Mouse (Mus musculus) CD8-positive naive resting alpha-beta T cell, adult 2 months (primary cell): ENCODE results near the gene Grik1.

Experiments used
- DNase-seq, 2 experiments: peaks; one replicate each; pipeline ENCODE4 v3.0.0; 2022; ENCODE audit warnings: low read depth in 2 of 2, low spot score in 2 of 2

The Grik1 gene

DNA sequence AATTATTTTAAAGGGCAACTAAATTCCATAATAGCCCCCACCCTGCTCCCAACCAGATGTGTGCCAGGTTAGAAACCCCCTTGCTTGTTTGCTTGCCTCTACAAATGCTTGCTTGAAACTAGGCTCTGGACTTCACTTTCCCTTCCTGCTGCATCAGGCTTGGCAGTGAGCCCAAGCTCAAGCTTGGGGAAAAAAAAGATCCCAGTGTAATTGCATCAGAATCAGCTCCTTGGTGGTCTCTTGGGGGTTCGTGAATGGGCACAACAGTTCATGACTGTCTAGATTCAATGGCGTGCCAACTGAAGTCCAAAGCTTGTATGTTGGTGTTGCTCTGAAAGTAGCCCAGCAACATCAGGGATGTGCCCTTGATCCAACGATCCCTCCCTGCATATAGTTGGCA is 320.1 kb downstream of the Grik1 start:
- no peak for DNase-seq

DNA sequence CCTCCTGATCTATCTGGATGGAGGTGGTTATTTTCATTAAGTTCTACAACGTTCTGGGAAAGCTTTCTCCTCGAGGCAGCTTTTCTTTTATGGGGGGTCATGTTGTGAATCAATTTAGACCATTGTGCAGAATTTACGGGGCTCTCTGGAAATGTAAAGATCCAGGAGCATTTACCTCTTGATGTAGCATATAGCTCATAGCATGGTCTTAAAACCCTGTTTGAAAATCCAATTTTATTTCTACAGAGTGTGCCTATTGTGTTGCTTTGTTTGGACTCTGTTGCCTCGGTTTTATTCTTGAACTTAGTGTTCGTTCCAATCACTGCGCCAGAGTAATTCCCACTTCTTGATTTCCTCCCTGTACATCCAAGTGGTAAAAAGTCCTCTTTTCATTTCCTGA is 328.6 kb downstream of the Grik1 start:
- DNase-seq = no peak

DNA sequence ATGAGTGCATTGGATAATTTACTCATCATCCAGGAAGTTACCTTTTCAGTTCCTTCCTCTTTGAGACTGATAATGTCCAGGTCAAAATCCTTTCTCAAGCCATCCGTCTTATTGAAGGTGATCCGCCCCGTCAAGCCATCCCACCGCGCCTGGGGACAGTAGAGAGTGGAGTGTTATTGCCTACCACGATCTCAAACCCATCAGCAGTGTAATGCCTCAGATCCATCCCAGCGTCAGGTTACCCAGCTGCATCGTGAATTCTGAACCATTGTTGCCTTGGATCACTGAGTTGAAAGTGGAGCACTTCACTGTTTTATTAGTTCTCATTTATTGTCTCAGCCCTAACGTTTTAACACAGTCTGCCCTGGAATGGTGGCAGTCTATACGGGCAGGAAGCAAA is 332.6 kb downstream of the Grik1 start:
- DNase-seq = no peak

DNA sequence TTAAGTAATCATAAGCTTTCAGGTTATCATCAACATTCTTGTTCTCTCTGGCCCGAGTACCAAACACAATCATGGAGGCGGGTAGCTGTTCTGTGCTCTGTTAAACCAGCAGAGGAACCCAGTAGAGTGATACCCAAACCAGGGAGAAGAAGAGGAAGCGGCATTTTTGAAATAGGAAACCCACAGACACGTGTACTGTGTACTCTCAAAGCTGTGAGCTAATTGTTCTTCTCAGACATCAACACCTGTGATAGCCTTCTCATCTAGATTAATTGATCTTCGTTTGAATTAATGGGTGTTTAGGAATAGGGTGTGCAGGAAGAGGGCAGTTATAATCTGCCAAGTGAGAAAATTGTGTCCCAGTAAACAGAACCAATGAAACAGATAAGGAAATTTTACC is 333.9 kb downstream of the Grik1 start:
- no peak for DNase-seq

DNA sequence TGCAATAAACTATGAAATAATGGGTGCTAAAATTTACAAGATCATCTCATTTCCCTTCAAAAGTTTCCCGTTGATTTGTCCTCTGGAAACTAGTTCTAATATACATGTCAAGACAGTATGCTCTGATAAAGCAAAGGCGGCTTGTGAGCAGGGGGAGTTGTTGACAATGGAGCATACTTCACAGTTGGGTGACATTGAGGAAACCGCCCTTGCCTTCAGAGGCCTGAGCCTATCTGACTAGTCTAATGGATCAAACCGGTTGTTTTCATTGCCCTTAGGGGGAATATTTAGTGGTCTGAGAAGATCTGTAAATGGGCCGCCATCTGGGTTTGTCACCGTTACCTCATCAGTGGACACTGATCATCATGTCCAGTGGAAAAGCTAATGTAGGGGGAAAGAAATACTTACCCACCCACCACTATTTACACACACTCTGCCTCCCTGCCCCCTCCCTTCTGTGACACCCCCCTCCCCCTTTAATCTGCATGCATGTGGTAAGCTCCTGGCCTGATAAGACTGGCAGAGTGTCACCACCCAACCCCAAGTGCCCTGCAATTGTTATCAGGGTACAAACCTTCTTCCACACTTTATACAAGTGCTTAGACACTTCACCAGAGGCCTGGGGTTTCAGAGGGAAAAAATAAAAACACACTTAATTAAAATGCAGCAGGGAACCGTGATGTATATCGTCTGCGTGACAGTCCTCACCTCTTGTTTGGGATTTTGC is 335.2 kb downstream of the Grik1 start:
- no peak for DNase-seq

DNA sequence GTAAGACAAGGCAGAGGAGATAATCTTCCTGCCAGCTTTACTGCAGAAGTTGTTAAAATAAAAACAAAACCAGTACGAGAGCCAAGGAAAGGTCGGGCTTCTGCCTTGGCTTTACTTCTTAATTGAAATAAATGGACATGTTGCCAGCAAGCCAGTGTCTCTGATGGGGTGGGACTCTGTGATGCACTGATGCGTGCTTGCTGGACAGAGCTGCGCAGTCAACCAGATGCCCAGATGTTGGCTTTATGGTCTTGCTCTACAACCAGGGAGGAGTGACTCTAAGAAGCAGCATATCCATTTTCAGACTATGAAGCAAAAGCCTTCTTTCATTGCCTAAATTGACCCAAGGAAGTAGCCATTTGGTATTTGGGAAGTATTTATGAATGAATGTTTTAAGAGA is 336.9 kb downstream of the Grik1 start:
- no peak for DNase-seq

DNA sequence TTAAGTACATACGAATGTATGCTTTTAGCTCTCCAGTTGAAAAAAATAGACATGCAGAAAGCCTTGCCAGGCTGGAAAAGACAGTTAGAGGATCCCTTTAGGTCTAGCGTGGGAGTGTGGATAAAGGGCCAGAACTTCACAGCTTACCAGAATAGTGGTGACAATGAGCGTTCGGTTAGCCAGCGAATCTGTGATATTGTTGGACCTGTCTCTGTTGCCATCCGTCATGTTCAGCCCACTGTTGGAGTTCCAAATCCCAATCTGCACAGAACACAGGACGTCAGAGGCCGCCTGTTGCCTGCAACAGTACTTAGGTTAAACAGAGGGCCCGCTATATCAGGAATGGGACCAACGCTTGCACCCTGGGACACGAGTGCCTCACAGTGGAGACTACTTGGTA is 340.2 kb downstream of the Grik1 start:
- no peak for DNase-seq

DNA sequence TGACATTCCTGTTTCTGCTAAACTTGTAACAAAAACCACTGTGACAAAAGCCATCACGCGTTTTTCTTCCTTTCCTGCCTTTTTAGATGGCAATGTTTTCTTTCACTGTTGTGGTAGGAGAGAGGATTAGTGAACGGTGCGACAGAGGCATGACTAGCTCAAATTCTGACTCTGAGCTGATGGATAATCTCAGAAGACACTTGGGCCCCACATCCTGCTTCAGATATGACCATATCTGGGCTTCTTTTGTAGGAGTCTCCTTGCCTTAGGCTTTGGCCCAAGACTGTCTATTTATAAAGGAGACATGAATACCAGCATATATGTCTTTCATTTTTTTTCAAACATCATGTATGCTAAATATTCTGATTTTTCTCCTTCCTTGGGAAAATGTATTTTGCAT is 341.9 kb downstream of the Grik1 start:
- no peak for DNase-seq

DNA sequence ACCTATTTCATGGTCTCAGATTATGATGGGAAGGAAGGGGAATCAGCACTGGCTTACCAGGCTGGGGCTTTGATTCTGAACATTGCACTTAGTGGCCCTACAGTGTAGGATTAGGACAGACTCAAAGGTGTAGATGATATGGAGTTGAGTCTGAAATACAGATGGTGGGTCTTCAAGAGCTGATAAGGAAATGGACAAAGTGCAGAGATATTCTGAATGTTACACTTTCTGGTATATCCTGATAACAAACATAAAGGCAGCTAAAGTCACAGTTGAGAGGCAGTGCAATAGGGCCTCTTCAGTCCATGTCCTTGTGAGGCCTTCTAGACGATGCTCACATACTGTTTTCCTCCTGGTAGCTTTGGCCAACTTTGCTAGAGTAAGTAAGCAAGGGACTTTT is 345.7 kb downstream of the Grik1 start:
- DNase-seq = no peak

DNA sequence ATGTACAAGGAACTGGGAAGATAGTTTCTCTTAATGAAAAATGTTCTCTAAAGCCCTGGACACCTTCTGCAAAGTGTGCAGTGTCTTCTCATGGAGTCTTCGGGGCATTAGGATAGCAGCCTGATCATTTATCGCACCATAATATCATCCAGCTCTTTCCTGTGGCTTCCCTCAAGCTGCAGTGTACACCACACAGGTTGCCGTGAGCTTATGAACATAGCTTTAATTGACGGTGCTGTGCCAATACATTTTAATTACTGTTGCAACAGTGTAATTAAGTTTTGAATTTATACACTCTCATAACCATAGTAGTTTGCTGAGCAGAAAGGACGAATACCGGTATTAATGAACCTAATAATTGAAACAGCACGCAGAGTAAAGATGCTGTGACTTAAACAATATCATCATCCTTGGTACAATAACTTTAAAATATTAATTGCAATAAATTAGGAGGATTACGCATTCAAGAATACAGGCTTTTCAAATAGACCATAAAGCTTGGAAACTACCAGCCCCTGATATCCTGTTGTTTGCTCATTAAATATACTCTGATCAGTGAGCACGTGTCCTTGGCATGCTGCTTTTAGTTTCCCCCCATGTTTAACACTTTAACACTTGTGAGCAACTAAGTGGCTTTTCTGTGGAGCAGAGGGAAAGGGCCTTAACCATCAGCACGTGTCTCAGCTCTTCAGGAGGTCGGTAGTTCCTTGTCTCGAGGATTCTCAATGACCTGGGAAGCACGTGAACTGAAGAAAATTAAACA is 347.8 kb downstream of the Grik1 start:
- DNase-seq = no peak

DNA sequence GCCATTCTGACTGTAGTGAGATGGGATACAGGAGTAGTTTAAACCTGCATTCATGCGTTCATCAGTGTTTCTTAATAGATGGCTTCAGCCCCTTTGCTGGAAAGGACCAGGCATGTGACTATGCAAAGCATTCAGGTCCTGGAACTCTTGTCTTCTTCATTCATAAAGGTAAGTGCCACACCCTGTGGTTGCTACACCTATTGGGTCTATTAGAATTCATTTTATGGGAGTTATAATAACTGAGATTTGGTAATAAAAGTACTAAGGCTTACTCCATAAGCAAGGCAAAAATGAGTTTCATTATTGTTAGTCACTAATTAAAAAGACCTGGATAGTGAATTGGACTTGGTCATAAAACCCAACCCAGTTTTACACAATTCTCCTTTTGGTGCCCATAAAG is 355.4 kb downstream of the Grik1 start:
- DNase-seq = no peak

DNA sequence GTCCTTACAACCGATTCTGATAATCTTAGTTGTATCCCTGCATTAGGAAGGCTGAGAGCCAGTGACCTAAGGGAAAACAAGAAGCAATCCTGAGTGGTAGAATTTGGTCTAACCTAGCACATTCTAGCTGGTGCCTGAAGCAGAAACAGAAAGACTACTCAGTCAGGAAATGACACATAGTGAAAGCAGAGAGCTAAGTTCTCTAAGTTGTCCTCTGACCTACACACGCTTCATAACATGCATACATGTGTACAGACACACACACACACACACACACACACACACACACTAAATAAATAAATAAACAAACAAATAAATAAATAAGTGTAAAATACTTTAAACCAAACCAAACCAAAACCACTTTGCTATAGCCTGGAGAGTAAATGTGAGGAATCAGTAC is 358.7 kb downstream of the Grik1 start:
- no peak for DNase-seq

DNA sequence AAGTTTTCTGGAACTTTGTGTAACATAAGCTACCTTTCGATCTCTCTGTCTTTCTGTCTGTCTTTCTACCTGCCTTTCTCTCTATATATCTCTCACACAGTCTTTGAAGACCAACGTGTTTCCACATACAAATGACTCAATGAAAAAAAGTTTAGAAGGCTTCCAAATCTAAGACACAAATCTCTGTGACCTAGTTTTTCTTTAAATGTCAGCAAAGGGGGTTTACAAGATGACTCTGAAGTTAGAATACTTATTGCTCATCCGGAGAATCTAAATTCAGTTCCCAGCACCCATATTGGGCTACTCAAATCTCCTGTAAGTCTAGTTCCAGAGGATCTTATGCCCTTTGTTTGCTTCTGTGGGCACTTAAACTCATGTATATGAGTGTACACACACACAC is 359.5 kb downstream of the Grik1 start:
- no peak for DNase-seq

DNA sequence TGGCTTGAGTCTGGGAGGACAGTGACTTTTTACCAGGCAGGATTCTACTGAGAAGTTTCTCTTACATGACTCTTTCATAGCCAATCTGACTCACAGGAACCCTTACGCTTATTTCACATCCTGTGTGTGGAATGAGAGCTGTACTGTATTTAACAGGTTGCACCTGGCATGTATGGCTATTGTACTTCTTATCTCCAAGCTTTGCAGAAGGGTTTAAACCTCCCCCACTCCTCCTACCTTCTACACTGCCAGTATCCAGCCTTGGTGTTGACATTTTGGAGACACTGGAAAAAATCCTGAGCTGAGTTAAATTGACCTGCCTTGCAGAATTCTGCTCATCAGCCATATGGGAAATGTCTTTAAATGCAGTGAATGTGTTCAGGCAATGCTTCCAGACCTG is 361.4 kb downstream of the Grik1 start:
- no peak for DNase-seq

DNA sequence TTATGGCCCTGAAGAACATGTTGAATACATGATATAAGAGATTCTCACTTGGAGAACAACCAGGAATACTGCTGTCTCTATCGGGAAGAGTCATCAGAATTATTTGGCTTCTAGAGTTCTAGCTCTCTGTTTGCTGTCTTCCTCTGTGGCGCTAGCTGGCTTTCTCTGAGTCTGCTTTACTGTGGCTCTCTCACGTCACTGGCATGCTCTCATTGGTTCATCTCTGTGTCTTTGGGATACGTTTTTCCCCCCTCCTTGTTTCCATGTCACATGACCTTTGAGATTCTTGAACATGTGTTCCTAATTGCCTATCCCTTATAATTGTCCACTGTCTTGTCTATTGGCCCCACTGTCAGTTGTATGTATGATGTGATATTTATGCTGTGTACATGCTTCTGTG is 372.2 kb downstream of the Grik1 start:
- DNase-seq = no peak

DNA sequence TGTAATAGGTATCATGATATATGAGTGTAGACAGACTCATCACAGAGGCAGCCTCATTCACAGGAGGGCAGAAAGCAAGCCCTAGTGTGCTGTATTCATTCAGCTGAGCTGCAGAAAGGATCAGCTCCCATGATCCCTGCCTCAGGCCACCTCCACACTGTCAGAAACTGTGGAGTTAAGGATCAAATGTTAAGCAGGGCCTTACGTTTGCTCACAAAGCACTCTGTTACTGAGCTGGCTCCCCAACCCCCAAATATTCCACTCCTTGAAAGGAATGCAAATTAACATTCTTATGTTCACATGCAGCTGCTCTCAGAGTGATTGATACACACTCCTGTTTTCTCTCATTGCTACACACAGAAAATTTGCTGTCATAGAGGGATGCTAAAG is 372.9 kb downstream of the Grik1 start:
- DNase-seq = no peak

DNA sequence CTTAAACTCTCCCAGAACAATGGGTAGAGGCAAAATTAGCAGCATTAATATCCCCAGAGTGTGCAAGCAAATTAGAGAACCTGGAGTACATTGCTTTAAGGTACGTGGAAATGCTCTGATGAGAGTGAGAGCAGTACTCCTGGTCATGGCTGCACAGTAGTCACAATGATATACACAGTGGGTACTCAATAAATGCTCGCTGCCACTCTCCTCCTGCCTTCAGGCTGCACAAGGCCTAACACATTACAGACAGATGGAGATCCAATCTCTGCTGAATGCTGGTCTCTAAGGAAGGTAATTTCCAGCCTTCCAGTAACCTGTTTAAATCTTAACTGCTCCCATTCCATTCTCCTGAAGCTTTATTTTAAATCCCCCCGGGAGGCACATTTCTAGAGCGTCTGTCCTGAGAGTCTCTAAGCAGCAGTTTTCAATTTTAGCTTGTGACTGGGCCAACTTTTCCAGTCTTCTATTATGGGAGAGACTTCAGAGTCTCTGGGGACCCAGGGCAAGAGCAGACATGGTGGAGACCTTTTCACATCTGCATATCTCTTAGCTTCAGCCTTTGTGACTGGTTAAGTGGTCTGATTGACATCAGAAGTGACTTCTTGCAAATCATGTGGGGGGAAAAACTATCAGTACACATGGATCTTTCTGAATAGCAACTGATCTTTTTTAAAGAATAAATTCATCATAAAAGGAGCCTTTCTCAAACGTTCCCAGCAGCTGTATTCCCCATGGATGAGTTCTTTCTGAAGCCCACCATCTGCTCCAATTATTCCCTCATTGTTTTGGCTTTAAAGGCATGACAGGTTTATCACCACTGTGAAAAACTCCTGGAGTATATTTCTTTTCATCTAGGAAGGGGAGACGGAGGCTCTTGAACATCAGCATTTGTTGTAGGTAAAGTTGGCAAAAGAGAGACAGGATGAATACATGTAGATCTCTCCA is 373.6 kb downstream of the Grik1 start:
- DNase-seq = no peak

DNA sequence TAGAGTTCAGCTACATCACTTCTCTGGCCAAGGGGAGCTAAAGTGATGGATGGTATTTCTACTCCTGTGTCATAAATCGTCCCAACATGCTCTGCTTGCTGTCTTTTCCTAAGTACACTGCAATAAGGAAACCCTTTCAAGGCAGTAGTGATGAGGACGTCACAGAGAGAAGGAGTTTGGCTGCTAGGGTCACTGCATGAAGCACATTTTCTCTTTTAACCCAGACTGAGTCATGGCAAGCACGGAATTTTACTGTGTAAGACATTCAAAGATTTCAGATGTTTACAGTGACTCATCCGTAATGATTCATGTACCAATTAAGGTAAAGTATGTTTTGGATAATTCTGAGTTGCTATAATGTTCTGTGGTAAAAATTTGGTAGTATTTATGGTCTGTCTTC is 374.9 kb downstream of the Grik1 start:
- no peak for DNase-seq

DNA sequence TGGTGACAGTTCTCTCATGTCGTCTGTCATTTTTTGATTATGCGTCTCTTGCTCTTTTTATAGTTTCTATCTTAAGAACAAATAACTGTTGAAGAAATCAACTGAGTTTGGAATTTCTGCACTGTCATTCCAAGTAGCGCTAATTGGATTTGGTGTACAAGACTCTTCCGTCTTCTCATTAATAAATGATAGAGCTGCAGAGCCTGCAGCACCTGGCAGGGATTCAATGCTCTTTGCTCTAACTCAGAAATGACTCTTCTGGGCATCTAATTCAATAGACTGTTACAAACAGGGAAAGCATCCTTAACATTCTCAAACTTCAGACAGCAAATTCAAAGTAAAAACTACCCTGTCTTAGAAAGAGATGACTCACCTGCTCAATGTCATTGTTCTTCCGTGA is 376.3 kb downstream of the Grik1 start:
- DNase-seq = no peak

DNA sequence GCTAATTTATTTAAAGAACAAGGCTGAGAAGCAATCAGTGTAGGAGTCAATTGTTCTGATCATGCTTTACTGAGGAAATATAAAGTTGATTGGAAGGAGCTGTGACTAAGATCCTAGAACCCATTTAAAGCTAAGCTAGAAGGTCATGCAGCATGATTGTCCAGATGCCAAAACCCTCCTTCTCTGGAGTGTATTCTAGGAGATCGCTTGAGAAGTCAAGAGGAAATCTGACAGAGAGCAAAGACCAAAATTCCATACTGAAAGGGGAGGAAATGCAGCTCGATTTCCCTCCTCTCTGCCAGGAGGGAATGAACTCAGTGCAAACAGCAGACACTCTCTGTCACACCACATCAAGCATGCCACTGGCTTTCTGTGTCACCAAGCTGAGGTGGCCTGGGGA is 378.9 kb downstream of the Grik1 start:
- no peak for DNase-seq

DNA sequence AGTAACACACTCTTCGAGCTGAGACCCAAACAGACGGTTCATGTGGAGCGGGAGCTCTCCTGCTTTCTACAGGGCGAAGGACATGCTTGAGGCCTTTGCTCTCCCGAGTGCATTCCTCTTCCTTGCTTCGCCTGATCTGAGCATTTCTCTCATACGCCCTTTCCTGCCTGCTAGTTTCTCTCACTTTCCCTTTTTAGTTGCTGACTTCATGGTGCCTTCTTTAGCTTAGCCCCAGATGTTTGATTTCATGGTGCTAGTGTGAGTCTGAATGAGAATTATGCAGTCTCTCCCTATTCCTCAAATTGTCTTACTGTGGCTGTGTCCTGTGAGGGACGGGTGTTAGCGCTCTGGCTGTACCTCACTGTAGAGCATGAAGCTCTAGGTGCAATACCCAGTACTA is 388.0 kb downstream of the Grik1 start:
- no peak for DNase-seq

DNA sequence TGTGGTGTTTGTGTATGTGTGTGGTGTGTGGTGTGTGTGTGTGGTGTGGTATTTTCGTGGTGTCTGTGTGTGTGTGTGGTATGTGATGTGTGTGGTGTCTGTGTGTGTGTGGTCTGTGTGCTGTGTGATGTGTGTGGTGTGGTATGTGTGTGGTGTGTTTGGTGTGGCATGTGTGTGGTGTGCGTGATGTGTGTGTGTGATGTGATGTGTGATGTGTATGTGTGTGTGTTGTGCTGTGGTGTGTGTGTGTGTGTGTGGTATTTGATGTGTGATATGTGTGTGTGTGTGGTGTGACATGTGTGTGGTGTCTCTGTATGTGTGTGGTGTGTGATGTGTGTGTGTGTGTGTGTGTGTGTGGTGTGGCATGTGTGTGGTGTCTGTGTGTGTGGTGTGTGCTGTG is 388.9 kb downstream of the Grik1 start:
- DNase-seq = no peak
